Mouse (Mus musculus): ENCODE results near the gene Shb. TPM values are rescaled to one million over a fixed set of nuclear protein-coding genes. Genes with fewer than 3 reads are reported as not detected.

The Shb gene
- total RNA-seq, 4 experiments from 2014 or later, result 4.1 to 8.8 (median 6.6) TPM

GRCm38 (mm10) chr4:45506613-45507012, 25.7 kb downstream of the Shb start:
- peak in 1 of 2 experiments; percentile 44 for DNase-seq (ENCODE audit: low spot score in 2 of 2)

- DNase-seq (ENCODE audit: low spot score in 2 of 2), result no peak
Measured at GRCm38 (mm10) chr4:45505671-45506070, 26.6 kb downstream of the Shb start.

GRCm38 (mm10) chr4:45505191-45505590, 27.1 kb downstream of the Shb start:
- DNase-seq (ENCODE audit: low spot score in 2 of 2), result no peak

GRCm38 (mm10) chr4:45503816-45504215, 28.5 kb downstream of the Shb start:
- DNase-seq (ENCODE audit: low spot score in 2 of 2), result peak in 1 of 2 experiments; percentile 37

- DNase-seq (ENCODE audit: low spot score in 2 of 2), result no peak
Measured at GRCm38 (mm10) chr4:45503380-45503779, 28.9 kb downstream of the Shb start.

- no peak for DNase-seq (ENCODE audit: low spot score in 2 of 2)
Measured at GRCm38 (mm10) chr4:45502002-45502401, 30.3 kb downstream of the Shb start.

GRCm38 (mm10) chr4:45500381-45500780, 31.9 kb downstream of the Shb start:
- no peak for DNase-seq (ENCODE audit: low spot score in 2 of 2)

GRCm38 (mm10) chr4:45499556-45499955, 32.7 kb downstream of the Shb start:
- no peak for DNase-seq (ENCODE audit: low spot score in 2 of 2)

- no peak for DNase-seq (ENCODE audit: low spot score in 2 of 2)
Measured at GRCm38 (mm10) chr4:45499081-45499480, 33.2 kb downstream of the Shb start.

- no peak for DNase-seq (ENCODE audit: low spot score in 2 of 2)
Measured at GRCm38 (mm10) chr4:45498345-45498744, 33.9 kb downstream of the Shb start.

- DNase-seq (ENCODE audit: low spot score in 2 of 2), result no peak
Measured at GRCm38 (mm10) chr4:45497282-45497681, 35.0 kb downstream of the Shb start.

- DNase-seq (ENCODE audit: low spot score in 2 of 2), result no peak
Measured at GRCm38 (mm10) chr4:45495531-45496201, 36.6 kb downstream of the Shb start.

- no peak for DNase-seq (ENCODE audit: low spot score in 2 of 2)
Measured at GRCm38 (mm10) chr4:45493786-45494400, 38.4 kb downstream of the Shb start.

- no peak for DNase-seq (ENCODE audit: low spot score in 2 of 2)
Measured at GRCm38 (mm10) chr4:45493118-45493517, 39.2 kb downstream of the Shb start.

- DNase-seq (ENCODE audit: low spot score in 2 of 2), result no peak
Measured at GRCm38 (mm10) chr4:45492681-45493081, 39.6 kb downstream of the Shb start.

- no peak for DNase-seq (ENCODE audit: low spot score in 2 of 2)
Measured at GRCm38 (mm10) chr4:45491685-45492601, 40.3 kb downstream of the Shb start.

GRCm38 (mm10) chr4:45491119-45491679, 41.1 kb downstream of the Shb start:
- DNase-seq (ENCODE audit: low spot score in 2 of 2), result no peak

- DNase-seq (ENCODE audit: low spot score in 2 of 2), result no peak
Measured at GRCm38 (mm10) chr4:45490036-45490752, 42.1 kb downstream of the Shb start.

GRCm38 (mm10) chr4:45489141-45490035, 42.9 kb downstream of the Shb start:
- peak; percentile 52 to 62 for DNase-seq (ENCODE audit: low spot score in 2 of 2)

GRCm38 (mm10) chr4:45487681-45488081, 44.6 kb downstream of the Shb start:
- no peak for DNase-seq (ENCODE audit: low spot score in 2 of 2)
